Mouse (Mus musculus): ENCODE measurements around the gene Anapc15-ps. TPM values are rescaled to one million over a fixed set of nuclear protein-coding genes. Genes with fewer than 3 reads are reported as not detected.

Gene Anapc15-ps
- polyA plus RNA-seq, 1 experiment from 2014 or later: not detected

DNA sequence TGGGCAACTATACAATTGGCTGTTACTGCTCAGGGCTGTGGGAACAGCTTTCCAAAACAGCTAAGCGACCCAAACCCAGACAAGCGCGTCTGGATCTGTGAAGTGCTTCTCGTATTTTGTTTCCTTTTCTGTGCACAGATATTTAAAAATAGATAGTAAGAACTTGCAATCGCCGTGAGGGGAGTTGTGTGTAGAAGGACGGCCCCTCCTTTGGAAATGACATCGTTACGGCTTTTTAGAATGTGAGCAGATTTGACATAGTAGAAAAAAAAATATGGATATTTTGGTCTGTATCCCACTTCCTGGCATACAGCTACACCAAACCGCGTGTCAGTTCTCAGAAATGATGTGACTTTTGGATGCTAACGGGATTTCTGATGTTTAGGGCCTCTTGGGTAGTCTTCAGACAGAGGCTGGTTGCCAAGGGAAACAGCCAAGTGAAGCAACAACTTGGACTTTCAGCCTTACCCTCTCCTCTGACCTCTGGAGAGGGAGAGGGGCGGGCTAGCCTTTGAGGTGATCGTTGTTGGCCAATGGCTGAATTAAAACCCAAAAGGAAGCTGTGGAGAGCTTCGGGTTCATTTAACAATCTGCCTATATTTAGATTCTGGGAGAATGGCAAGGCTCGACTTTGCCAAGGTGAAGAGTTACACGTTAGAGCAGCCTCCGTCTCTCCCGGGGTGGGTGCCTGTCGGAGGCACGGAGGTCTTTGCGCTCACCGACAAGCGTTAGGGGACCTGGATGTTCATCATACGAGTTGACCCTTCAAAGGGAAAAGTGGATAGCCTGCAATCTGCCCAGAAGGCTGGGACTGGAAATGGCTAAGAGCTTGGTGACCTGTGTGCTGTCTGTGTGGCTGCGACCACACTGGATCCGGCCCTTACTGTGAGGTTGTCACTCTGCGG lies 7.2 kb upstream of the Anapc15-ps start:
- Histone ChIP-seq H3K9me3 (ENCODE audit: control insufficient read depth, low read depth, low read length) (no peaks in the 10 kb centered on the region), H3K4me1 (ENCODE audit: control insufficient read depth, insufficient read depth, low read length) (peaks cover 2% of the 10 kb centered on the region; the same call in 1 of the 2 replicates), H3K4me3 (ENCODE audit: low read depth, low read length) (no peak overlapping the region), H3K36me3 (ENCODE audit: control insufficient read depth, insufficient read depth, low read length) (no peaks in the 10 kb centered on the region), H3K4me2 (replicated peaks; ENCODE audit: low read depth, low read length) (peak overlapping the region; percentile 35), H3K27me3 (ENCODE audit: control insufficient read depth, insufficient read depth, low read length) (no peaks in the 10 kb centered on the region), H3K27ac (ENCODE audit: low read length) (no peak overlapping the region), H3K9ac (replicated peaks; ENCODE audit: low read depth, low read length) (no peak overlapping the region)
- 62% methylated on average over 28 of the region's 28 CpGs for WGBS
- ATAC-seq (ENCODE audit: insufficient number of reproducible peaks, insufficient read depth, low FRiP score, low read depth): no peak

- H3K27ac ChIP-seq (ENCODE audit: low read length): no peak overlapping the region
- H3K27me3 ChIP-seq (ENCODE audit: control insufficient read depth, insufficient read depth, low read length): no peaks in the 10 kb centered on the region
- no peak overlapping the region for H3K4me2 ChIP-seq (replicated peaks; ENCODE audit: low read depth, low read length)
- no peak for ATAC-seq (ENCODE audit: insufficient number of reproducible peaks, insufficient read depth, low FRiP score, low read depth)
- no peaks in the 10 kb centered on the region for H3K36me3 ChIP-seq (ENCODE audit: control insufficient read depth, insufficient read depth, low read length)
- no peak overlapping the region for H3K4me3 ChIP-seq (ENCODE audit: low read depth, low read length)
- H3K9ac ChIP-seq (replicated peaks; ENCODE audit: low read depth, low read length): no peak overlapping the region
- no peaks in the 10 kb centered on the region for H3K9me3 ChIP-seq (ENCODE audit: control insufficient read depth, low read depth, low read length)
- 81% methylated on average over 5 of the region's 5 CpGs for whole genome bisulfite sequencing
- peaks cover 2% of the 10 kb centered on the region; the same call in 1 of the 2 replicates for H3K4me1 ChIP-seq (ENCODE audit: control insufficient read depth, insufficient read depth, low read length)
Measured at GRCm38 (mm10) chr10:95679131-95679530, 5.9 kb upstream of the Anapc15-ps start.

DNA sequence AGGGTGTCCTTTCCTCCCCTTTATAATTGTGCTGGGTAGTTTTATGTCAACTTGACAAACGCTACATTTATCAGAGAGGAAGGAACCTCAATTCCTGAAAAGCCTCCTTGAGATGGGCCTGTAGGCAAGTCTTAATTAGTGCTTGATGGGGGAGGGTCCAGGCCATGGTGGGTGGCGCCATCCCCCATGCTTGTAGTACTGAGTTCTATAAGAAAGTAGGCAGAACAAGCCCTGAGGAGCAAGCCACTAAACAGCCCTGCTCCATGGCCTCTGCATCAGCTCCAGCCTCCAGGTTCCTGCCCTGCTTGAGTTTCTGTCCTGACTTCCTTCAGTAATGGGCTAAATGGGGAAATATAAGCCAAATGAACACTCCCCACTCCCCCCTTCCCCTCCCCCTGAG lies 5.4 kb upstream of the Anapc15-ps start:
- H3K9ac ChIP-seq (replicated peaks; ENCODE audit: low read depth, low read length): no peak overlapping the region
- peaks cover 2% of the 10 kb centered on the region; the same call in 1 of the 2 replicates for H3K4me1 ChIP-seq (ENCODE audit: control insufficient read depth, insufficient read depth, low read length)
- H3K9me3 ChIP-seq (ENCODE audit: control insufficient read depth, low read depth, low read length): no peaks in the 10 kb centered on the region
- ATAC-seq (ENCODE audit: insufficient number of reproducible peaks, insufficient read depth, low FRiP score, low read depth): no peak
- H3K27ac ChIP-seq (ENCODE audit: low read length): no peak overlapping the region
- H3K27me3 ChIP-seq (ENCODE audit: control insufficient read depth, insufficient read depth, low read length): no peaks in the 10 kb centered on the region
- WGBS: 78% methylated on average over 2 of the region's 2 CpGs
- H3K36me3 ChIP-seq (ENCODE audit: control insufficient read depth, insufficient read depth, low read length): no peaks in the 10 kb centered on the region
- H3K4me3 ChIP-seq (ENCODE audit: low read depth, low read length): no peak overlapping the region
- H3K4me2 ChIP-seq (replicated peaks; ENCODE audit: low read depth, low read length): no peak overlapping the region

GRCm38 (mm10) chr10:95678241-95678640 lies 5.0 kb upstream of the Anapc15-ps start:
- Histone ChIP-seq H3K4me2 (replicated peaks; ENCODE audit: low read depth, low read length) (no peak overlapping the region), H3K27ac (ENCODE audit: low read length) (0 out of 2 replicates have a peak overlapping the region, but pooled peaks have one; percentile 16), H3K4me3 (ENCODE audit: low read depth, low read length) (no peak overlapping the region), H3K36me3 (ENCODE audit: control insufficient read depth, insufficient read depth, low read length) (no peaks in the 10 kb centered on the region), H3K9me3 (ENCODE audit: control insufficient read depth, low read depth, low read length) (no peaks in the 10 kb centered on the region), H3K9ac (replicated peaks; ENCODE audit: low read depth, low read length) (no peak overlapping the region), H3K4me1 (ENCODE audit: control insufficient read depth, insufficient read depth, low read length) (peaks cover 2% of the 10 kb centered on the region; the same call in 1 of the 2 replicates), H3K27me3 (ENCODE audit: control insufficient read depth, insufficient read depth, low read length) (no peaks in the 10 kb centered on the region)
- WGBS: 47% methylated on average over 7 of the region's 7 CpGs
- no peak for ATAC-seq (ENCODE audit: insufficient number of reproducible peaks, insufficient read depth, low FRiP score, low read depth)

- WGBS: 42% methylated on average over 22 of the region's 22 CpGs
- Histone ChIP-seq H3K27ac (ENCODE audit: low read length) (0 out of 2 replicates have a peak overlapping the region, but pooled peaks have one; percentile 16), H3K9me3 (ENCODE audit: control insufficient read depth, low read depth, low read length) (no peaks in the 10 kb centered on the region), H3K4me2 (replicated peaks; ENCODE audit: low read depth, low read length) (peak overlapping the region; percentile 29), H3K9ac (replicated peaks; ENCODE audit: low read depth, low read length) (no peak overlapping the region), H3K27me3 (ENCODE audit: control insufficient read depth, insufficient read depth, low read length) (no peaks in the 10 kb centered on the region), H3K36me3 (ENCODE audit: control insufficient read depth, insufficient read depth, low read length) (no peaks in the 10 kb centered on the region), H3K4me3 (ENCODE audit: low read depth, low read length) (no peak overlapping the region), H3K4me1 (ENCODE audit: control insufficient read depth, insufficient read depth, low read length) (peaks cover 2% of the 10 kb centered on the region; the same call in 1 of the 2 replicates)
- no peak; the same call in 1 of the 2 replicates for ATAC-seq (ENCODE audit: insufficient number of reproducible peaks, insufficient read depth, low FRiP score, low read depth)
Measured at GRCm38 (mm10) chr10:95677356-95678109, 4.3 kb upstream of the Anapc15-ps start.

GRCm38 (mm10) chr10:95676991-95677355 lies 3.7 kb upstream of the Anapc15-ps start:
- H3K27ac ChIP-seq (ENCODE audit: low read length): no peak overlapping the region
- 72% methylated on average over 5 of the region's 5 CpGs for WGBS
- H3K9ac ChIP-seq (replicated peaks; ENCODE audit: low read depth, low read length): no peak overlapping the region
- H3K9me3 ChIP-seq (ENCODE audit: control insufficient read depth, low read depth, low read length): no peaks in the 10 kb centered on the region
- H3K36me3 ChIP-seq (ENCODE audit: control insufficient read depth, insufficient read depth, low read length): no peaks in the 10 kb centered on the region
- no peak overlapping the region for H3K4me3 ChIP-seq (ENCODE audit: low read depth, low read length)
- no peak overlapping the region for H3K4me2 ChIP-seq (replicated peaks; ENCODE audit: low read depth, low read length)
- H3K4me1 ChIP-seq (ENCODE audit: control insufficient read depth, insufficient read depth, low read length): peaks cover 2% of the 10 kb centered on the region; the same call in 1 of the 2 replicates
- H3K27me3 ChIP-seq (ENCODE audit: control insufficient read depth, insufficient read depth, low read length): no peaks in the 10 kb centered on the region
- no peak for ATAC-seq (ENCODE audit: insufficient number of reproducible peaks, insufficient read depth, low FRiP score, low read depth)

DNA sequence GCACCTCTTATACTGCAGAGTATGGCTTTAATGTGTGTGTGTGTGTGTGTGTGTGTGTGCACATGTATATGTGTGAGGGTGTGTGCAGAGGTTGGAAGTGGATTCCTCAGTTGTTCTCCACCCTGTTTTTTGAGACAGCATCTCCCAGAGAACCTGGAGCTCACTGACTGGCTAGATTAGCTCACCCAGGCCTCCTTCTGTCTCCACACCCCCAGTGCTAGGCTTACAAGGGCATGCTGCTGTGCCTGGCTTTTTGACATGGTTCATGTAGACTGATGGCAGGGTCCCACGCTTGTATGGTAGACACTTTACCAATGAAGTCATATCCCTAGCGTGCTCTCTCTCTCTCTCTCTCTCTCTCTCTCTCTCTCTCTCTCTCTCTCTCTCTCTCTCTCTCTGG lies 3.1 kb upstream of the Anapc15-ps start:
- Histone ChIP-seq H3K4me1 (ENCODE audit: control insufficient read depth, insufficient read depth, low read length) (peaks cover 2% of the 10 kb centered on the region; the same call in 1 of the 2 replicates), H3K4me2 (replicated peaks; ENCODE audit: low read depth, low read length) (no peak overlapping the region), H3K27me3 (ENCODE audit: control insufficient read depth, insufficient read depth, low read length) (no peaks in the 10 kb centered on the region), H3K9ac (replicated peaks; ENCODE audit: low read depth, low read length) (no peak overlapping the region), H3K4me3 (ENCODE audit: low read depth, low read length) (no peak overlapping the region), H3K36me3 (ENCODE audit: control insufficient read depth, insufficient read depth, low read length) (no peaks in the 10 kb centered on the region), H3K9me3 (ENCODE audit: control insufficient read depth, low read depth, low read length) (no peaks in the 10 kb centered on the region), H3K27ac (ENCODE audit: low read length) (no peak overlapping the region)
- ATAC-seq (ENCODE audit: insufficient number of reproducible peaks, insufficient read depth, low FRiP score, low read depth): no peak
- 82% methylated on average over 2 of the region's 2 CpGs for WGBS
